Mouse (Mus musculus): ENCODE results near the gene Zfp995. TPM values are rescaled to one million over a fixed set of nuclear protein-coding genes. Genes with fewer than 3 reads are reported as not detected.

The Zfp995 gene
- polyA plus RNA-seq (2012; rRNA removed) = 0.58 and 0.63 TPM in 2 replicates

GRCm38 (mm10) chr17:21909456-21910052 lies at the start of gene Zfp995:
Zfp995 (minus strand) TSS chr17:21909926.

GRCm38 (mm10) chr17:21845545-21846321 lies 64.0 kb downstream of the Zfp995 start, which contains the start of gene Zfp820:
Zfp820 (minus strand) TSS chr17:21845772.

Other genes with a start within 250 kb of the Zfp995 start
- gene Gm10226, start 218.1 kb downstream of the Zfp995 start, polyA plus RNA-seq (2012; rRNA removed) = 2.3 and 4.5 TPM in 2 replicates
- gene Zfp760, start 202.2 kb downstream of the Zfp995 start, polyA plus RNA-seq (2012; rRNA removed) = 4.1 and 4.5 TPM in 2 replicates
- 1.4 TPM in 2 replicates for gene Zfp229, start 179.1 kb downstream of the Zfp995 start, polyA plus RNA-seq (2012; rRNA removed)
- 0.78 and 0.79 TPM in 2 replicates for gene Zfp820, start 64.2 kb downstream of the Zfp995 start, polyA plus RNA-seq (2012; rRNA removed)
- 4.2 and 4.6 TPM in 2 replicates for gene Zfp942, start 52.5 kb upstream of the Zfp995 start, polyA plus RNA-seq (2012; rRNA removed)
- 3.9 and 4.1 TPM in 2 replicates for gene Zfp943, start 52.6 kb upstream of the Zfp995 start, polyA plus RNA-seq (2012; rRNA removed)

Measured in liver, embryonic 14 days (tissue).